Mouse (Mus musculus): ENCODE data around the gene Mpp1. TPM values are rescaled to one million over a fixed set of nuclear protein-coding genes. Genes with fewer than 3 reads are reported as not detected.

Gene Mpp1
- polyA plus RNA-seq, 1 experiment from 2014 or later, result 17.6 TPM

- no peak for DNase-seq (ENCODE audit: low spot score)
- Histone ChIP-seq H3K27me3 (replicated peaks; ENCODE audit: control insufficient read depth, insufficient read depth, low read length) (no peaks in the 10 kb centered on the region), H3K4me3 (ENCODE audit: low read depth, low read length) (no peak overlapping the region), H3K4me2 (ENCODE audit: low read length) (no peak overlapping the region), H3K36me3 (ENCODE audit: control insufficient read depth, insufficient read depth, low read length) (no peaks in the 10 kb centered on the region), H3K27ac (ENCODE audit: low read depth, low read length) (no peak overlapping the region), H3K4me1 (ENCODE audit: control insufficient read depth, insufficient read depth, low read length) (no peaks in the 10 kb centered on the region), H3K9ac (ENCODE audit: low read length) (no peak overlapping the region), H3K9me3 (replicated peaks; ENCODE audit: control insufficient read depth, low read length) (no peaks in the 10 kb centered on the region)
- no peak for ATAC-seq
Observed at GRCm38 (mm10) chrX:75136938-75137337, 6.1 kb upstream of the Mpp1 start.

GRCm38 (mm10) chrX:75129474-75129873, 1.3 kb downstream of the Mpp1 start:
- 73% methylated on average over 2 of the region's 2 CpGs for WGBS
- Histone ChIP-seq H3K4me3 (ENCODE audit: low read depth, low read length) (no peak overlapping the region), H3K4me1 (ENCODE audit: control insufficient read depth, insufficient read depth, low read length) (no peaks in the 10 kb centered on the region; the same call in 1 of the 2 replicates), H3K9ac (ENCODE audit: low read length) (no peak overlapping the region), H3K36me3 (ENCODE audit: control insufficient read depth, insufficient read depth, low read length) (no peaks in the 10 kb centered on the region), H3K9me3 (replicated peaks; ENCODE audit: control insufficient read depth, low read length) (no peaks in the 10 kb centered on the region), H3K4me2 (ENCODE audit: low read length) (no peak overlapping the region), H3K27ac (ENCODE audit: low read depth, low read length) (no peak overlapping the region), H3K27me3 (replicated peaks; ENCODE audit: control insufficient read depth, insufficient read depth, low read length) (no peaks in the 10 kb centered on the region)
- DNase-seq (ENCODE audit: low spot score), result no peak
- no peak for ATAC-seq

GRCm38 (mm10) chrX:75128333-75128980, 2.4 kb downstream of the Mpp1 start:
- no peaks in the 10 kb centered on the region; the same call in 1 of the 2 replicates for H3K4me1 ChIP-seq (ENCODE audit: control insufficient read depth, insufficient read depth, low read length)
- no peaks in the 10 kb centered on the region for H3K27me3 ChIP-seq (replicated peaks; ENCODE audit: control insufficient read depth, insufficient read depth, low read length)
- ATAC-seq (no peak), DNase-seq (ENCODE audit: low spot score) (no peak)
- no peak overlapping the region for H3K4me3 ChIP-seq (ENCODE audit: low read depth, low read length)
- no peaks in the 10 kb centered on the region for H3K36me3 ChIP-seq (ENCODE audit: control insufficient read depth, insufficient read depth, low read length)
- H3K9ac ChIP-seq (ENCODE audit: low read length), result no peak overlapping the region
- no peaks in the 10 kb centered on the region for H3K9me3 ChIP-seq (replicated peaks; ENCODE audit: control insufficient read depth, low read length)
- H3K27ac ChIP-seq (ENCODE audit: low read depth, low read length), result no peak overlapping the region
- H3K4me2 ChIP-seq (ENCODE audit: low read length), result no peak overlapping the region

GRCm38 (mm10) chrX:75126893-75127292, 3.9 kb downstream of the Mpp1 start:
- no peak overlapping the region for H3K4me3 ChIP-seq (ENCODE audit: low read depth, low read length)
- no peak for DNase-seq (ENCODE audit: low spot score)
- no peaks in the 10 kb centered on the region for H3K36me3 ChIP-seq (ENCODE audit: control insufficient read depth, insufficient read depth, low read length)
- H3K27me3 ChIP-seq (replicated peaks; ENCODE audit: control insufficient read depth, insufficient read depth, low read length), result no peaks in the 10 kb centered on the region
- H3K27ac ChIP-seq (ENCODE audit: low read depth, low read length), result no peak overlapping the region
- H3K4me2 ChIP-seq (ENCODE audit: low read length), result no peak overlapping the region
- H3K9ac ChIP-seq (ENCODE audit: low read length), result no peak overlapping the region
- no peaks in the 10 kb centered on the region; the same call in 1 of the 2 replicates for H3K4me1 ChIP-seq (ENCODE audit: control insufficient read depth, insufficient read depth, low read length)
- H3K9me3 ChIP-seq (replicated peaks; ENCODE audit: control insufficient read depth, low read length), result no peaks in the 10 kb centered on the region
- no peak for ATAC-seq

GRCm38 (mm10) chrX:75125606-75126005, 5.2 kb downstream of the Mpp1 start:
- Histone ChIP-seq H3K9me3 (replicated peaks; ENCODE audit: control insufficient read depth, low read length) (no peaks in the 10 kb centered on the region), H3K4me2 (ENCODE audit: low read length) (no peak overlapping the region), H3K36me3 (ENCODE audit: control insufficient read depth, insufficient read depth, low read length) (no peaks in the 10 kb centered on the region), H3K4me1 (ENCODE audit: control insufficient read depth, insufficient read depth, low read length) (no peaks in the 10 kb centered on the region; the same call in 1 of the 2 replicates), H3K27me3 (replicated peaks; ENCODE audit: control insufficient read depth, insufficient read depth, low read length) (no peaks in the 10 kb centered on the region), H3K4me3 (ENCODE audit: low read depth, low read length) (no peak overlapping the region), H3K9ac (ENCODE audit: low read length) (no peak overlapping the region), H3K27ac (ENCODE audit: low read depth, low read length) (no peak overlapping the region)
- WGBS, result 86% methylated on average over 3 of the region's 3 CpGs
- DNase-seq (ENCODE audit: low spot score), result no peak
- no peak for ATAC-seq

GRCm38 (mm10) chrX:75115550-75115949, 15.3 kb downstream of the Mpp1 start:
- DNase-seq (ENCODE audit: low spot score) (no peak), ATAC-seq (no peak)
- H3K4me3 ChIP-seq (ENCODE audit: low read depth, low read length), result no peak overlapping the region
- no peak overlapping the region for H3K9ac ChIP-seq (ENCODE audit: low read length)
- H3K9me3 ChIP-seq (replicated peaks; ENCODE audit: control insufficient read depth, low read length), result no peaks in the 10 kb centered on the region
- H3K27me3 ChIP-seq (replicated peaks; ENCODE audit: control insufficient read depth, insufficient read depth, low read length), result no peaks in the 10 kb centered on the region
- H3K4me2 ChIP-seq (ENCODE audit: low read length), result no peak overlapping the region
- H3K4me1 ChIP-seq (ENCODE audit: control insufficient read depth, insufficient read depth, low read length), result no peaks in the 10 kb centered on the region
- no peak overlapping the region for H3K27ac ChIP-seq (ENCODE audit: low read depth, low read length)
- 0 out of 2 replicates have a peak, but pooled peaks cover 2% of the 10 kb centered on the region for H3K36me3 ChIP-seq (ENCODE audit: control insufficient read depth, insufficient read depth, low read length)

- Histone ChIP-seq H3K36me3 (ENCODE audit: control insufficient read depth, insufficient read depth, low read length) (peaks cover 38% of the 10 kb centered on the region), H3K4me2 (ENCODE audit: low read length) (no peak overlapping the region), H3K4me3 (ENCODE audit: low read depth, low read length) (no peak overlapping the region), H3K27me3 (replicated peaks; ENCODE audit: control insufficient read depth, insufficient read depth, low read length) (no peaks in the 10 kb centered on the region), H3K9ac (ENCODE audit: low read length) (no peak overlapping the region), H3K9me3 (replicated peaks; ENCODE audit: control insufficient read depth, low read length) (no peaks in the 10 kb centered on the region), H3K27ac (ENCODE audit: low read depth, low read length) (no peak overlapping the region), H3K4me1 (ENCODE audit: control insufficient read depth, insufficient read depth, low read length) (no peaks in the 10 kb centered on the region)
- ATAC-seq (no peak), DNase-seq (ENCODE audit: low spot score) (no peak)
- 85% methylated on average over 6 of the region's 6 CpGs for WGBS
Observed at GRCm38 (mm10) chrX:75102293-75102692, 28.5 kb downstream of the Mpp1 start.

GRCm38 (mm10) chrX:75098799-75099198, 32.0 kb downstream of the Mpp1 start:
- Histone ChIP-seq H3K27me3 (replicated peaks; ENCODE audit: control insufficient read depth, insufficient read depth, low read length) (no peaks in the 10 kb centered on the region), H3K36me3 (ENCODE audit: control insufficient read depth, insufficient read depth, low read length) (peaks cover 18% of the 10 kb centered on the region; the same call in 1 of the 2 replicates), H3K4me2 (ENCODE audit: low read length) (no peak overlapping the region), H3K9ac (ENCODE audit: low read length) (no peak overlapping the region), H3K4me3 (ENCODE audit: low read depth, low read length) (no peak overlapping the region), H3K4me1 (ENCODE audit: control insufficient read depth, insufficient read depth, low read length) (no peaks in the 10 kb centered on the region), H3K9me3 (replicated peaks; ENCODE audit: control insufficient read depth, low read length) (no peaks in the 10 kb centered on the region), H3K27ac (ENCODE audit: low read depth, low read length) (no peak overlapping the region)
- DNase-seq (ENCODE audit: low spot score) (no peak), ATAC-seq (no peak)
- WGBS, result 90% methylated on average over 8 of the region's 8 CpGs

GRCm38 (mm10) chrX:75096163-75096770, 34.5 kb downstream of the Mpp1 start:
- Histone ChIP-seq H3K4me2 (ENCODE audit: low read length) (peak overlapping the region; percentile 60), H3K9ac (ENCODE audit: low read length) (peak overlapping the region; percentile 63), H3K27me3 (replicated peaks; ENCODE audit: control insufficient read depth, insufficient read depth, low read length) (no peaks in the 10 kb centered on the region), H3K27ac (ENCODE audit: low read depth, low read length) (peak overlapping the region; percentile 70), H3K4me3 (ENCODE audit: low read depth, low read length) (peak overlapping the region; percentile 56), H3K4me1 (ENCODE audit: control insufficient read depth, insufficient read depth, low read length) (no peaks in the 10 kb centered on the region), H3K36me3 (ENCODE audit: control insufficient read depth, insufficient read depth, low read length) (peaks cover 10% of the 10 kb centered on the region; the same call in 1 of the 2 replicates), H3K9me3 (replicated peaks; ENCODE audit: control insufficient read depth, low read length) (no peaks in the 10 kb centered on the region)
- ATAC-seq, result no peak; the same call in 1 of the 2 replicates
- peak; percentile 15 for DNase-seq (ENCODE audit: low spot score)
- WGBS, result 40% methylated on average over 23 of the region's 23 CpGs
